Mouse (Mus musculus) thymus, adult 2 months (tissue): Measurements from ENCODE around the gene Hmga1. TPM values are rescaled to one million over a fixed set of nuclear protein-coding genes. Genes with fewer than 3 reads are reported as not detected.

ENCODE experiments used
- DNase-seq: peaks from one replicate; pipeline ENCODE4 v3.0.0; 2021
- H3K27ac ChIP-seq: fragments of 200-500 bp; 2 replicates; pipeline ENCODE4 v1.5.1; 2012; ENCODE audit warnings: low read length, control low read depth; ENCODE audit not compliant: control insufficient read depth, insufficient read depth
- H3K27me3 ChIP-seq: fragments of 200-500 bp; 2 replicates; pipeline ENCODE4 v1.6.1; 2012; ENCODE audit warnings: mild to moderate bottlenecking, low read length, moderate library complexity, mixed read lengths; ENCODE audit not compliant: control insufficient read depth, insufficient read depth
- H3K36me3 ChIP-seq: fragments of 200-500 bp; 2 replicates; pipeline ENCODE4 v1.6.1; 2012; ENCODE audit warnings: mild to moderate bottlenecking, low read length, moderate library complexity; ENCODE audit not compliant: control insufficient read depth, insufficient read depth
- H3K4me1 ChIP-seq: fragments of 200-500 bp; replicated peaks from 2 replicates; pipeline ENCODE4 v1.6.1; 2012; ENCODE audit warnings: low read length; ENCODE audit not compliant: control insufficient read depth, insufficient read depth
- H3K4me3 ChIP-seq: fragments of 200-500 bp; 2 replicates; pipeline ENCODE4 v1.5.1; 2012; ENCODE audit warnings: mild to moderate bottlenecking, low read length, control low read depth, moderate library complexity; ENCODE audit not compliant: control insufficient read depth, insufficient read depth
- CTCF ChIP-seq: fragments of 200-500 bp; IDR thresholded peaks from 2 replicates; pipeline ENCODE4 v1.5.1; 2012; ENCODE audit warnings: mild to moderate bottlenecking, control low read depth, low read length, moderate library complexity, borderline replicate concordance; ENCODE audit not compliant: control insufficient read depth, poor library complexity, insufficient read depth; ENCODE audit errors: extremely low read depth
- POLR2A ChIP-seq: fragments of 200-500 bp; IDR thresholded peaks from 2 replicates; pipeline ENCODE4 v1.6.1; 2012; ENCODE audit warnings: mild to moderate bottlenecking, low read length, control low read depth, moderate library complexity; ENCODE audit not compliant: control insufficient read depth, poor library complexity, insufficient read depth; ENCODE audit errors: extremely low read depth
- WGBS: fragments of 180-500 bp; shearing (Covaris S2); methylation state at CpG from one replicate; pipeline ENCODE4 v1.1.7; 2018; 5-methylcytosine and 5-hydroxymethylcytosine counted together
- polyA plus RNA-seq: library from polyadenylated mRNA; depleted of rRNA; stranded (reverse); fragments of >200 nt; gene quantifications from 2 replicates; pipeline ENCODE4 v1.2.3, GENCODE M21; 2012

Gene Hmga1
- polyA plus RNA-seq, 1 experiment: 430 TPM

DNA sequence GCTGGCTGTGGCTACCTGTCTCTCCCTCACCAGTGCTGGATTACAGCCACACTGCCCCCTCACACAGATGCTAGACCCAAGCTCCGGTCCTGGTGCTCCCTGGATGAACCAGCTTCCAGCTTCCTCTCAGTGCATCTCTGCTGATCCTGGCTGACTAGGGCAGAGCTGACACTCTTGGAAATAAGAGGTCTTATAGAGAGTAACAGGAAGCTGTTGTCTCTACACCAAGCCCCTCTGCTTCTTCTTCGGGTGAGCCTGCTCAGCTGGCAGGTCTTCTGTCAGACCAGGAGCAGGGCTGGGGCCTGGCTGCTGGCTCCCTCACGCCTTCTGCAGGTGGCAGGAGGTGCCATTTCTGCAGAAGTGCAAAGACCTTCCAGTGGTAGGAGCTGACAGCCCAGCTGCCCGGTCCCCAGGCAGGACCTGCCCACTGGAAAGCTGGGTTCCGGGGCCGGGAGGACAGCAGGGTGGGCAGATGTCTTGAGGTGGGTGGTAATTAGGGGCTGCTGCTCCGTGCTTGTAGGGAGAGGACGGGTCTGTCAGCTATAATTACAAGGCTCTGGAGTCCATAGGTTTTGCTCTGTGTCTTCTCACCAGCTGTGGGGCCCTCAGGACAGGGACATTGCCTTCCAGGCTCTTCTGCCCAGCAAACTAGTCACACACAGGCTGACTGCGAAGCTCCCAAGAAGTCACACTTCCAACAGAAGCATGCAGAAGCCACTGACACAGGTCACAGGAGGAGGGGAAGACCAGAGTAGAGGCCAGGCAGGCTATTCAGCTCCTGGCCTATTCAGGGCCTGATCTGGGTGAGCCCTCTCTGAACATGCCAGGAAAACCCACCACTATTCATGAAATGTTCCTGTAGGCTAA, 45.8 kb upstream of the Hmga1 start:
- no peak for TF ChIP-seq CTCF
- no peak for TF ChIP-seq POLR2A
- WGBS: 64% methylated on average over 9 of the region's 9 CpGs
- H3K4me1 ChIP-seq: peaks cover 23% of the 10 kb centered on the region
- no peaks in the 10 kb centered on the region for H3K36me3 ChIP-seq
- H3K4me3 ChIP-seq: no peak overlapping the region
- peaks cover 19% of the 10 kb centered on the region for H3K27me3 ChIP-seq
- no peak for DNase-seq
- no peak overlapping the region for H3K27ac ChIP-seq

DNA sequence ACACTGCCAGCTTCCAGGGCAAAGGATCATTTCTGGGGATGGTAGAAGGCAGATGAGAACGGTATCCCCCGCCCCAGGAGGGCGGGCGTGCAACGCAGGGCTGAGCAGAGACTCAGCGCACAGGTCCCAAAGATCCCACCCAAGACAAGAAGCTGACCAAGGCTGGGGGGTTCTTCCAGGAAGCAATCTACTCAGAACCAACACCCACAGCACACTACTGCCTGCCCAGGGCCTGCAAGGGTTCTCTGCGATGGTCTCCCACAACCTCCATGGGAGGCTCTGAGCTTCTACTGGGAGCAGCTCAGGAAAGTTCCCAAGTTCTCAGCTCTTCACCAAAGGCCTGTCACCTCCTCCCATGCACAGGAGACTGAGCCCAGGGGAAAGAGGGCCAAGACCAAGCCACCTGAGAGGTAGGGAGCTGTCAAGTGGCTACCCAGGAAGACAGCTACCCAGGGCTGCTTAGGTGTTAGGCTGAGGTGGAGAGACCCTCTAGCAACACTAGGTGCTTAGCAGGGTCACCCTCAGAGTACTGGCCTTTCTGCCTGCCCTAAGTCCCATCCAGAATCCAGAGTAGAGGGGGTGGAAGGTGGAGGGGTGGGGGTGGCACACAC, 45.1 kb upstream of the Hmga1 start:
- no peak overlapping the region for H3K27ac ChIP-seq
- WGBS: 95% methylated on average over 7 of the region's 7 CpGs
- H3K27me3 ChIP-seq: peaks cover 19% of the 10 kb centered on the region
- TF ChIP-seq CTCF (no peak), POLR2A (no peak)
- no peak overlapping the region for H3K4me3 ChIP-seq
- DNase-seq: no peak
- H3K36me3 ChIP-seq: no peaks in the 10 kb centered on the region
- peaks cover 23% of the 10 kb centered on the region for H3K4me1 ChIP-seq

- TF ChIP-seq POLR2A: no peak
- TF ChIP-seq CTCF: no peak
- Histone ChIP-seq H3K4me3 (peak overlapping the region; percentile 10; the same call in 1 of the 2 replicates), H3K4me1 (peaks cover 23% of the 10 kb centered on the region), H3K27me3 (peaks cover 19% of the 10 kb centered on the region), H3K27ac (no peak overlapping the region), H3K36me3 (no peaks in the 10 kb centered on the region)
- 5% methylated on average over 63 of the region's 64 CpGs for WGBS
- DNase-seq: no peak
These were observed 44.3 kb upstream of the Hmga1 start for GRCm38 (mm10) chr17:27511865-27512618.

- Histone ChIP-seq H3K36me3 (no peaks in the 10 kb centered on the region), H3K27me3 (peaks cover 19% of the 10 kb centered on the region), H3K4me1 (peaks cover 23% of the 10 kb centered on the region), H3K27ac (no peak overlapping the region), H3K4me3 (peak overlapping the region; percentile 31)
- 6% methylated on average over 78 of the region's 78 CpGs for WGBS
- no peak for DNase-seq
- TF ChIP-seq CTCF (no peak), POLR2A (no peak)
These were observed 43.6 kb upstream of the Hmga1 start for GRCm38 (mm10) chr17:27512619-27513161.

DNA sequence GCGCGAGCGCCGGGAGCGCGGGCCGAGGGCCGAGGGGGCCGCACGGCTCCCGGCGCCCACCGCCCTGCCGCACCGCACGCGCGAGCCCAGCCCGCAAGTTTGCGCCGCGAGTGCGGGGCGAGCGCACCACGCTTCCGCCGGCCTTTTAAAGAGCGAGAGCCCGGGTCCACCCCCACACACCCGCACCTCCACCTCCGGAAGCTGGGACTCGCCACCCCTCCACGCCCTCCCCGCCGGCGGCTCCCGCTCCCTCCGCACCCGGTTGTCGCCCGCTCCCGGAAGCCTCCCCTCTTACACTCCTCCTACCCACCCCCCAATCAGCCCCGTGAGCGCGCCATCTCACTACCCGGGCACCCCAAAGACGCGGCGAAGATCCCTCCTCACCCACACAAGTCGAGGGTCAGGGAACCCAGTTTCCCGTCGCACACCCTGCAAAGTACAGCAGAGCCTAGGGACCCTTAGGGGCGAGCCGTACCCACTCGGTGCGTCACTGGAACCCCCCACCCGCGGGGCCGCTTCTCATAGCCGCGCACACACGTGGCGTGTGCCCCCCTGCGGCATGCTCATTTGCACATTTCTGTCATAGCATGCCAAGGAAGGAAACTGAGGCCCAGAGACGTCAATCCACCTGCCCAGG, 42.9 kb upstream of the Hmga1 start:
- H3K4me3 ChIP-seq: peak overlapping the region; percentile 31
- H3K36me3 ChIP-seq: no peaks in the 10 kb centered on the region
- DNase-seq: peak; percentile 29
- TF ChIP-seq POLR2A (no peak), CTCF (no peak)
- H3K4me1 ChIP-seq: peaks cover 23% of the 10 kb centered on the region
- H3K27me3 ChIP-seq: peaks cover 19% of the 10 kb centered on the region
- WGBS: under 1% methylated on average over 64 of the region's 66 CpGs
- no peak overlapping the region for H3K27ac ChIP-seq
